Mouse (Mus musculus): ENCODE results near the gene Spata4. TPM values are rescaled to one million over a fixed set of nuclear protein-coding genes. Genes with fewer than 3 reads are reported as not detected.
"Not testable (repeated sequence)": the region's sequence is repeated elsewhere in the genome, so short reads cannot be mapped to it uniquely, and the experiment has no call there.

Gene Spata4
- polyA plus RNA-seq, 1 experiment, result not detected

DNA sequence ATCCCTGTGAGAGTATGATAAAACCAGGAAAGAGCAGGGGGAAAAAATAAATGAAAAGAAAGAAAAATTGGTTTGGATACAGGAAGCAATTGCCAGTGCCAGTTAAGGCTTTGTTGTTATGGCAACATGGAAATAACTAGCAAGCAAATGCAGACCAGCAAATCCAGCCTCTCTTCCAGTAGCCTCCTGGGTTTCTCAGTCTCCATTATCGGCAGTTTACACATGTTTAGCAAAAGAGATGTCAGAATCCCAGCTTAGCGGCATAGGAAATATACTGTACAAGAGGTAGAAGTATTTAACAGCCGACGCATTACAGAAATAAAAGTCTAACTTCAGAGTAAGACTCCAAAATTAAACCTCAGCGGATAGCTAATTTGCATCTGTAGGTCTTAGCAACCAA, 5.9 kb upstream of the Spata4 start:
- Histone ChIP-seq H3K4me1 (ENCODE audit: control insufficient read depth, insufficient read depth, low read length) (no peaks in the 10 kb centered on the region), H3K4me3 (ENCODE audit: insufficient read depth, low read length) (no peak overlapping the region), H3K27ac (ENCODE audit: insufficient read depth, low read depth, low read length) (no peak overlapping the region)
- no peak for TF ChIP-seq CTCF (IDR thresholded peaks at IDR 0.05; ENCODE audit: low read depth, low read length)
- no peak for TF ChIP-seq POLR2A (IDR thresholded peaks at IDR 0.05; ENCODE audit: borderline replicate concordance, low read depth, low read length)

DNA sequence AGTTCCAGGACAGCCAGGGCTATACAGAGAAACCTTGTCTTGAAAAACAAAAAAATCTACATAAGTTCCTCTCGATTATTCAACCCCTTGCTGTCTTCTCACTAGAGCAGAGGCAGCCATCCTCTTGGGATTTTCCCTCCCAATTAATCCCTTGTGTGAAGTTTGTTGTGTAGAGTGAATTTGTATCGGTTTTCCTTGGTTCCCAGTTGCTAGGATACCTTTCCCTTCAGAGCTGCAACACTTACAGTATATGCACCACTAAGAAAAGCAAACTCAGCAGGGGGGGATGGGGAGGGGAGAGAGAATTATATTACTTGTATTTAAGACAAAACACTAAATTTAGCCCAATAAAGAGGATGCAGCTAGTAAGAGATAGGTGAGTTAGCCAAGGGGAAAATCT, 4.5 kb upstream of the Spata4 start:
- no peak overlapping the region for H3K4me3 ChIP-seq (ENCODE audit: insufficient read depth, low read length)
- H3K27ac ChIP-seq (ENCODE audit: insufficient read depth, low read depth, low read length), result no peak overlapping the region
- no peaks in the 10 kb centered on the region for H3K4me1 ChIP-seq (ENCODE audit: control insufficient read depth, insufficient read depth, low read length)
- TF ChIP-seq POLR2A (IDR thresholded peaks at IDR 0.05; ENCODE audit: borderline replicate concordance, low read depth, low read length) (no peak), CTCF (IDR thresholded peaks at IDR 0.05; ENCODE audit: low read depth, low read length) (no peak)

DNA sequence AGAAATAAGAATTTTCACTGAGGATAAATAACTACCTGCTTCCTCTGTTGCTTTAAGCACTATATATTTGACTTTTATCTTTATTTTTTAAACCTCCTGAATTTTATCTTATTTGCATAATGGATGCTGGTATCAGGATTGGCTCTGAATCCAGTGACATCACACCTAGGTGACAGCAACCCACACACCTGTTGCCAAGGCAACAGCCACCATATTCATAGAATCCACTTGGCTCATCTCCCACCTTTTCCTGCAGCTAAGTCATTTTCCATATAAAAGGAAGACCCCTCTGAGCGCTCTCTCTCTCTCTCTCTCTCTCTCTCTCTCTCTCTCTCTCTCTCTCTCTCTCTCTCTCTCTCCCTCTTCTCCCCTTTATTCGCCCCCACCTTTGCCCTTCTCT, 3.6 kb upstream of the Spata4 start:
- TF ChIP-seq CTCF (IDR thresholded peaks at IDR 0.05; ENCODE audit: low read depth, low read length) (no peak), POLR2A (IDR thresholded peaks at IDR 0.05; ENCODE audit: borderline replicate concordance, low read depth, low read length) (no peak)
- Histone ChIP-seq H3K27ac (ENCODE audit: insufficient read depth, low read depth, low read length) (no peak overlapping the region), H3K4me1 (ENCODE audit: control insufficient read depth, insufficient read depth, low read length) (no peaks in the 10 kb centered on the region), H3K4me3 (ENCODE audit: insufficient read depth, low read length) (no peak overlapping the region)

DNA sequence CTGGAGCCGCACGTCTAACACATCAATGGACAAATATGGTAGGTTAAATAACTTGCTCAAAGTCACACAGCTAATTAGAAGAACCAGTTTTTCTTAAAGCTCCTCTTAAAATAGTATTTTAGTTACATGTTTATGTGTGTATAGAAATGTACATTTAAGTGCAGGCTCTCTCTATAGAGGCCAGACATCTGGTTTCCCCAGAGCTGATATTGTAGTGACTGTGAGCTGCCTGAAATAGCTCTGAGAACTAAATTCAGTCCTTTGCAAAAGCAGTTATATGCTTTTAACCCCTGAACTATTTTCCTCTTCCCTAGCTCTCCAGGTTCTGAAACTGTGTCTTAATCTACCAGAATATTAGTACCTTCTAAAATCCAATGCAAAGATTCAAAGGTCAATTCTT, 3.2 kb upstream of the Spata4 start:
- TF ChIP-seq CTCF (IDR thresholded peaks at IDR 0.05; ENCODE audit: low read depth, low read length) (no peak), POLR2A (IDR thresholded peaks at IDR 0.05; ENCODE audit: borderline replicate concordance, low read depth, low read length) (no peak)

DNA sequence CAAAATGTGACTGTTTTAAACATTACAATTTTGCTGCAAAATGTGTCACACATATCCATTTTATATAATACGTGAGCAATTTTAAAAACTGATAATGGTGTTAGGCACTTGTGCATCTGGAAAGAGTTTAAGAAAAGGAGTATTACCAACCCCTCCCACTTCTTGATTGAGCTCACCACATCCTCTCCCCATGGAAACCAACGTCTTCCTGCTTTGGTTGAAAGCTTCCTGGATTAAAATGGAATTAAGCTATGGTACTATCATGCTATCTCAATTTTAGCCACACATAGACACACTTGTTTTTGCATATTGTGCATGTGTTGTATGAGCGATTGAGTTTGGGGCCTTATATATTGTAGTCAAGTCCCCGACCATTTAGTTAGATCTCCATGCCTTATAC, 2.9 kb downstream of the Spata4 start:
- TF ChIP-seq CTCF (IDR thresholded peaks at IDR 0.05; ENCODE audit: low read depth, low read length) (no peak), POLR2A (IDR thresholded peaks at IDR 0.05; ENCODE audit: borderline replicate concordance, low read depth, low read length) (no peak)
- H3K4me3 ChIP-seq (ENCODE audit: insufficient read depth, low read length), result no peak overlapping the region

More for the DNA sequence above, 3.2 kb upstream of the Spata4 start:
- no peak overlapping the region for H3K27ac ChIP-seq (ENCODE audit: insufficient read depth, low read depth, low read length)
- H3K4me3 ChIP-seq (ENCODE audit: insufficient read depth, low read length), result no peak overlapping the region
- H3K4me1 ChIP-seq (ENCODE audit: control insufficient read depth, insufficient read depth, low read length), result no peaks in the 10 kb centered on the region

DNA sequence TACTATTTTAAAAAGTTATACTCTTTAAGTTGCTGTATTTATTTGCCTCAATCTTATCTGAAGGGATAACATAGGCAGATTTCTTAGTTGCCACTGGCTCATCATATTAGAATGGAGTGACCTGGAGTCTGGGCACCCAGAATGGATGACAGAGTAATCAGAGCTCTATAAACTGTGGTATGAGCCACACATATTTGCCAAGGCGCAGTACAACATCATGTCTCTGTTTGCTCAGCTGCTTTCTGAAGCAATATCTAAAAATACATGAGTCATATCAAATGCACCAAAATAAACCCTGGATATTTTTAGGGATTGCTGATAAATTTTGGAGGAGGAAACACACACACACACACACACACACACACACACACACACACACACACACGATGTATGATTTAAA, 8.8 kb downstream of the Spata4 start:
- H3K27ac ChIP-seq (ENCODE audit: insufficient read depth, low read depth, low read length), result no peak overlapping the region
- H3K4me3 ChIP-seq (ENCODE audit: insufficient read depth, low read length), result no peak overlapping the region
- TF ChIP-seq POLR2A (IDR thresholded peaks at IDR 0.05; ENCODE audit: borderline replicate concordance, low read depth, low read length) (no peak), CTCF (IDR thresholded peaks at IDR 0.05; ENCODE audit: low read depth, low read length) (no peak)
- H3K4me1 ChIP-seq (ENCODE audit: control insufficient read depth, insufficient read depth, low read length), result peaks cover 3% of the 10 kb centered on the region; the same call in 1 of the 2 replicates

More for the DNA sequence above, 2.9 kb downstream of the Spata4 start:
- H3K4me1 ChIP-seq (ENCODE audit: control insufficient read depth, insufficient read depth, low read length), result no peaks in the 10 kb centered on the region
- no peak overlapping the region for H3K27ac ChIP-seq (ENCODE audit: insufficient read depth, low read depth, low read length)

DNA sequence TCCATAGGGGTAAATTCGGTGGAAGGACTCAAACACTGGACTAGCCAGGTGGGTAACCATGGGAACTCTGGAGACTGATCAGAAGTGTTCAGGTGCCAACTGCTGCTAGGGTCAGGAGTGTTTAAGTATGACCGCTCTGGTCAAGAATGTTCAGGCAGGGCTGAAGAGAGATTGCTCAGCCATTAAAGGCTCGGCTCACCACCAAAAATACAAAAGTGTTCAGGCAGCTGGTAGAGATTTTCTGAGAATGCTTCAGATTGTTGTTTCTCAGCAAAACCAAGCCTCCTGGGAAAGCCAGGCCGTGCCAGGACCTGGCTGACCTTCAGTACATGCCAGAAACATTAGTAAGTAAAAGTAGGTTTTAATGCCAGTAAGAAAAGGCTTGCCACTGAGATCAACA, 9.7 kb downstream of the Spata4 start:
- H3K27ac ChIP-seq (ENCODE audit: insufficient read depth, low read depth, low read length), result no peak overlapping the region

DNA sequence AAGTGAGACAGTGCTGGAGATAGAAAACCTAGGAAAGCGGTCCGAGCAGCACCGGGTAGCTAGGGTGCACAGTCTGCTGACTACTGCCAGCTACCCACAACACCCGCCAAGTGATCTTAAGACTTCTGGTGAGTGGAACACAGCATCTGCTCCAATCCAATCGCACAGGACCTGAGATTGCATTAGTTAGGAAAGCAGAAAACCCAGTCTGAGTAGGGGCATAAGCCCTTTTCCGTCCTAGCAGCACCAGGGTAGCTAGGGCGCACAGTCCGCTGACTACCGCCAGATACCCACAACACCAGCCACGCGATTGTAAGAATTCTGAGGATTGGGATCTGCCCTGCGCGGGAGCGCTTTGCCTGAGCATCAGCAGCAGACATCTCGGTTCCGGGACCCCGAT, 16.1 kb downstream of the Spata4 start:
- not testable (repeated sequence) for H3K4me1 ChIP-seq (ENCODE audit: control insufficient read depth, insufficient read depth, low read length); H3K27ac ChIP-seq (ENCODE audit: insufficient read depth, low read depth, low read length); H3K4me3 ChIP-seq (ENCODE audit: insufficient read depth, low read length)

More for the DNA sequence above, 9.7 kb downstream of the Spata4 start:
- Histone ChIP-seq H3K4me1 (ENCODE audit: control insufficient read depth, insufficient read depth, low read length) (peaks cover 3% of the 10 kb centered on the region; the same call in 1 of the 2 replicates), H3K4me3 (ENCODE audit: insufficient read depth, low read length) (no peak overlapping the region)
- no peak for TF ChIP-seq CTCF (IDR thresholded peaks at IDR 0.05; ENCODE audit: low read depth, low read length)
- no peak for TF ChIP-seq POLR2A (IDR thresholded peaks at IDR 0.05; ENCODE audit: borderline replicate concordance, low read depth, low read length)

DNA sequence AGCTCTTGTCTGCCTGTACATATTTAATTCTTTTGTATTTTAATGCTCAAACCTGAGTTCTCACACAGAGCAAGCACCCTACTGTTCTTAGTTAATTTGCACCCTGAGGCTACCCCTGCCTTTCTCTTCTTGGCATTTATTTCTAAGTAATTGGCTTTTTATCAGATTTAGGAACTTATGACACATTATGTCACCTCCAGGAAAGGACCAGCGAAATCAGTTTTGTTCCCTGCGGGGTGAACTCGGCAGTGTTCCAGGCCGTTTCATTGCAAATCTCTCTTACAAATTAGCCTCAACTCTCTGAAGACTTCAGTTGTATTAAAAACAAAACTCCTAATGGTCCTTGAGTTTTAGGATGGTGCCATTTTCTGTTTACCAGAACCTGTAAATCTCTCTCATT, 38.1 kb downstream of the Spata4 start:
- TF ChIP-seq POLR2A (IDR thresholded peaks at IDR 0.05; ENCODE audit: borderline replicate concordance, low read depth, low read length), result no peak
- TF ChIP-seq CTCF (IDR thresholded peaks at IDR 0.05; ENCODE audit: low read depth, low read length), result no peak
- no peak overlapping the region for H3K4me3 ChIP-seq (ENCODE audit: insufficient read depth, low read length)
- H3K4me1 ChIP-seq (ENCODE audit: control insufficient read depth, insufficient read depth, low read length), result no peaks in the 10 kb centered on the region
- no peak overlapping the region for H3K27ac ChIP-seq (ENCODE audit: insufficient read depth, low read depth, low read length)

Other genes with a start within 250 kb of the Spata4 start
- gene Asb5, start 71.2 kb upstream of the Spata4 start, polyA plus RNA-seq (2012; ENCODE audit: insufficient read depth, insufficient read length, missing spikeins), result 0.35 TPM in 1 of 2 replicates, not detected in the other
- gene Spcs3, start 70.8 kb upstream of the Spata4 start, polyA plus RNA-seq (2012; ENCODE audit: insufficient read depth, insufficient read length, missing spikeins), result 57.2 and 58.3 TPM in 2 replicates